Mouse (Mus musculus) thymus, postnatal 0 days (tissue): Measurements from ENCODE around the gene Arl14. TPM values are rescaled to one million over a fixed set of nuclear protein-coding genes. Genes with fewer than 3 reads are reported as not detected.
A peak's percentile ranks its signal among the peaks of the same experiment; 100 is the strongest.

Experiments used
- DNase-seq: peaks from one replicate; pipeline ENCODE4 v3.0.0-alpha.2; 2015; ENCODE audit warnings: low spot score
- polyA plus RNA-seq: library from polyadenylated mRNA; unstranded; fragments of >200 nt; fragmentation: Nextera tagmentation; extraction: Ambion mirVana; gene quantifications from 2 replicates; pipeline ENCODE4 v1.2.1, GENCODE M21; 2015

Gene Arl14
- 0.12 TPM in 1 of 2 replicates, not detected in the other for polyA plus RNA-seq

DNA sequence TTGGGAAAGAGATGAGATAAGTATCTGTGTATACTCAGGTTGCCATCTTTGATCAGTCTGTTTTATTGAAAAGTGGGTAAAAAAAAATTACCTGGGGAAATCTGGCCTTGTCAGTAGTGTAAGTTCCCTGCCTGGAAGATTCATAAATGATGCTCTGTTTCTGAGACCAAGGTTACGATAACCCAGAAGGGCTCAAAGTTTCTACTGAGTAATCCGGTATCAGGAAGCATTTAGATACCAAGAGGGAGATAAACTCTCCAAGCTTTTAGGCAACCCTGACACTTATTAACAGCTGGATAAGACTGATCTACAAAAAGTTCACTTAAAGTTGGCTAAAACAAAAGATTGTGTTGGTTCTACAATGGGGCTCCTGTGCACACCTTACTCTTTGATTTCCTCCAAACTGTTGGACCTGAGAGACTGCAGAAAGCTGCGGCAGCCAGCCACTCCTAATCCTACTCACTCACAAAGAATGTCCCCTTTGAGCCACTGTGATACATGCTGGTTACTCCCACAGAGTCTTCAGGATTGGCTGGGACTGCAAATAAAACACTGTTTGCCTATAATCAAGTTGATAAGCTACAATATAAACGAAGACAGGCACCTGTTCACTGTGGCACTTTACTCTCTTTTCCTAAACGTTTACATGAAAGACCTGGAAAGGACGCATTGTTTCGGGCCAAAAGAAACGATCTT, at the start of gene Arl14:
Gene Arl14 (plus strand): TSS at position 614 of the 696 bp plus-strand sequence.
- DNase-seq = no peak

DNA sequence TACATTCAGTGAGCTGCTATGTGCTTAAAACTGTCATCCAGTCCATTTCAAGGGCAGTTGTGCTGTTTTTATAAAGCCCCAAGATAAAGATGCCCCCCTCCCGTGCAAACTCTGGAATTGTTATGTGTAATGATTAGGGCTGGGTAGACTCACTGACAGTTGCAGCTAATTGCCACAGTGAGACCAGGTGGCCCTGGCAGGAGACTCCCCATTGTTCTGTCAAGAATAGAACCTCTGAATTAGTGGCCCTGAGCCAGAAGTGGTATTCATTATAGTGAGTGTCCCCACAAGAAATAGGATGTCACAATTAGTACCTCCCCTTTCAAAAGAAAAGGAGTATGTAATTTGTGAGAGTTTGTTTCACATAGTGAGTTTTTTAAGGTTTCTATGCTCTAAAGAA, 47.0 kb upstream of the Arl14 start:
- no peak for DNase-seq

DNA sequence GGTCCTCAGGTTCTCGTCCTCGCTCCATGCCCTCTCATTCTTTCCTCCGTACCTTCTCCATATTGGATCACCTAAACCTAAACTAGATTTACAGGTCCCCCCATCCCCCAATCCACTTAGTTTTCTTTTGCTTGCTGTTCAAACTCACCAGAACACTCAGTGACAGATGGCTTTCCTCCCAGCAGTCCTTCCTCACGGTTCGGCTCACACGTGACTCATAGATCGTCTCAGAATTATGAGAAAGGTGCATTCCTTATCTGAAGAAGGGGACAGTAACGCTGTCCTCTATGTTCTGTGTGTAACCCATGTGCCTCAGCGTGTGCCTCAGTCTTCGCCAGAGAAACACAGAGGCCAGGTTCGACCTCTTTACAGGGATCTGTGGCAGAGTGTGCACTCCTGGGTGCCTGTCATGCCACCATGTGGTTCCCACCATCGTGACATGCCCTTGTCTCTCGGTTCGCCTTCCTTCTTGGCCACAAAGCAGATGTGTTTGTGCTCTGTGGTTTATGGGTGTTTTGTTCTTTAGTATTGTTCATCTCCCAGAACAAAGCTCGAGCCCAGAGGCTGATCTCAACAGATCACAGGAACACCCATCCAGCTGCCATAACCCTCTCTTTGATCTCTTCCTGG, 44.9 kb upstream of the Arl14 start:
- DNase-seq = peak; percentile 93

DNA sequence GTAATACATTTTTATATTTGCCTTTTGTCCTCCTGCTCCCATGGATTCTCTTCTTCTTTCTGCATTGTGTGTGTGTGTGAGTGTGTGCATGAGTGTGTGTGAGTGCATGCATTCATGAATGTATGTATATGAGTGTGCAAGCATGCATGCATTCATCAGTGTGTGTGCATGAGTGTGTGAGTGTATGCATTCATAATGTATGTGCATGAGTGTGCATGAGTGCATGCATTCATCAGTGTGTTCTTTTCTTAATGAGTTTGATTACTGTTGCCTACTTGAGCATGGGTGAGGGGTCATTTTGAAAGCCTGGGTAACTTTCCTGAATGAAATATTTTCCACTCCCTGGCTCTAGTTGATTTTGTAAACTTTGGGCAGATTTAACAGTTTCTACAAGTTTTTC, 44.3 kb upstream of the Arl14 start:
- DNase-seq = no peak

DNA sequence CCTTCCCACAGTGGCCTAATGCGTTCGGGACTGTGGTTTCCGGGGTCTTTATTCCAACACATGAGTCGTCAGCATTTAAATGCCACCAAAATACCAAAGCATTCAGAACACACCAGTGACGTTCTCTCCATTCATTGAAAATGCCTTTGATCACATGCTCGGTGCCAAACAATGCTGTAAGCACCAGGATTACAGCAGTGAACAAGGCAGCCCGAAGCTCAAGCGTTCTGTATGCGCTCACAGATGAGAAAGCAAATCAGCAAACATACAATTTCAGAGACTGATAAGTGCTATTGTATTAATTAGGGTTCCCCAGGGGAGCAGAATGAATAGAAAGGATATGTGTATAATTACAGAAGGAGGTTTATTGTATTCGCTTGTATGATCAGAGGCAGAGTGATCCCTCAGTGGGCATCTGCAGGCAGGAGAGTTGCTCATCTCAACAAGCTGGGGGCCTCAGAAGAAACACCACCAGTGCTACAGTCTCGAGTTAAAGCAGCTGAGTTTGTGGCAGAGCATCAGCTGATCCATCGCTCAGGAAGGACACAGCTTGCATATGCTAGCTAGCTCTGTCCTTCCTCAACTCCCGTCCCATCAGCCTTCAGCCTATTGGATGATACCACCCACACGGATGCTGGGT, 43.7 kb upstream of the Arl14 start:
- DNase-seq = peak; percentile 13

DNA sequence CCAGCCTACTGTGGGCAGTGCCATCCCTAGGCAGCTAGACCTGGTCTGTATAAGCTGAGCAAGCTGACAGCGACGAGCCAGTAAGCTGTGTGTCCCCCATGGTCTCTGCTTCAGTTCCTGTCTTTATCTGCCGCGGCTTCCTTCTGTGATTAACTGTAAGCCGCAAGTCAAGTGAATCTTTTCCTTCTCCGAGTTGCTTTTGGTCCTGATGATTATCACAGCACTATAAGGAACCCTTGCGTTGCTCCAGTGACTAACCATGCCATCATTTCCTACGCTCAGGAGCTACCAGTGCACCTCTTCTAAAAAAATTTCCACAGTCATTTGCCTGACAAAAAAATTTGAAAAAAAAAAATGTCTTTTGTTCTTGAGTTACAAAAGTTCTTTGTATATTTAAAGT, 40.7 kb upstream of the Arl14 start:
- DNase-seq = no peak

DNA sequence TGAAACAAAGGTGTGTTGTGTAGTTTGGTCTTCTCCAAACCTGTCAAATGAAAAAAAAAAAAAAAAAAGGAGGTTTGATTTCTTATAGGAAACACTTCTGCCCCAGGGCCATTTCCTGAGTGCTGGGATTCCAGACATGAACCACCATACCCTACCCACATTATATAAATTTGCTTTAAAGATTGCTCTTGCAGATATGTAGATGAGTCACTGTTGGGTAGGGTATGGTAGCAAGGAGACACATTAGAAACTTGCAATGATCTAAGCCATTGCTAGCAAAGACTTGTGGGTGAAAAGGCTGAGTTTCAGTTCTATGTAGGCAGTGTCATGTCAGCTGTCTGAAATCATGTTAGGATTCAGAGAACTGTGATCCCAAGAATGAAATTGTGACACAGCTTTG, 40.0 kb upstream of the Arl14 start:
- DNase-seq = no peak

DNA sequence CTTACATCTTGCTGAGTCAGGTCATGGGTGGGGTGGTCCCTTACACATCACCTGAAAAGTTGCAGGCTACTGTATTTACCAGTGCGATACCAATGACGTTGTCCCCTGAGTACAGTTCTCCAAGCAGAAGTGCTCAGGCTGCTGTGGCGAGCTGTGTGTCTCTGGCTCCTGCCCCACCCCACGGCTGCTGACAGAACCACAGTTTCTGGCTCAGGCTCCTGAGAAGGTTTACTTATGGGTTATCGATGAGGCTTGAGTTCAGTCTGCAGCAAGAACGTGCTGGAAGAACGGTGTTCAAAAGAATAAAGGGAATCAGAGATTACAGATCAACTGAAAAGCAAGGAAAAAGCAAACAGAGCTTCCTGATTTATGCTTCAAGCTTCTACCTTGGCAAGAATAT, 37.0 kb upstream of the Arl14 start:
- DNase-seq = no peak

DNA sequence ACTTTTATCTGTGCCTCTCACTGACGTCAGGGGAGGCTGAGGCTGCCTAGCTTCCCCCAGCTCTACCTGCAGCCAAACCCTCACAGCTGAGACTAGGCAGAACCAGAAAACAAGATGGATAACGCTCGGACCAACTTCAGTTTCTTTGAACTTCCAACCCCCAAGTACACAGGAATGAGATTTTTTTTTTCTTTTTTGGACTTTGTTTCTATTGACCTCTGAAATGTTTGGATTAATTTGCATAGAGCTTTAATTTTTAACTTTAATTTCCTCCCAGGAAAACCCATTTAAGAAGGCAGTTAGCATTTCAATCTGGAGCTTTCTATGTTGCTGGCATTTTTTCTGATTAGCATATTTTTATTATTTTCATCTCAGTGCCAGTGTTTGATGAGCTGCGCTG, 36.2 kb upstream of the Arl14 start:
- DNase-seq = no peak

DNA sequence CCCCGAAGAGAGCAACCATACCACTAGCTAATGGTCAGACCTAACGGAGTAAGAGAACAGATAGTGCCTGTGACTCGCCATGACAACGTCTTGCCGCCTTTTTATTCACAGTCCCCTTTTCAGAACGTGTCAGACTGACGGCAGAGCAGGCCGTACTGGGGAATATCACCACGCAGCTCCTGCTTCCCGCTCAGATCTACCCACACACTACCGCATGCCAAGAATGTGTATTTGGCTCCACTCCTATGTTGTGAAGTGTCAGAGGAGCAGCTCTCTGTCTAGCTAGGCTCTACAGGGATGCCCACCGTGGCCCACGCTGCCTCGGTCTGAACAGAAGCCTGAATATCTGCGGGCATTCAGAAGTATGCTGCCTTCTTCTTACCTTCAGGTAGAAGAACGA, 35.6 kb upstream of the Arl14 start:
- DNase-seq = no peak

DNA sequence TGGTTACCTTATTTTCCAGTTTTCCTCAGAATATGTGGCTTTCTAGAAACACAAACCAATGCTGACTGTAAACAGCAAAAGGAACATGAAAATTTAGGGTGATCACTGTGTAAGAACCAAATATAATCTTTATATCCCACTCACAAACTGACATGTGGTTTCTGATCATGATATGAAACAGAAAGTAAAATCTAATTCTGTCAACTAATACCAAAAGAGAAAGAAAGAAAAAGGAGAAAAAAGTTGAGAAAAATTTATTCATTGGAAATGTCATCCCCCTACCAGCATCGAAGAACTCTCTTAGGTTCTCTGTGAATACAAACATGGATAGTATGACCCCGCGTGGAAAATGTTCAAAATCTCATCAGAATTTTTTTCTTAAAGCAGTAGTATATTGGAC, 29.2 kb upstream of the Arl14 start:
- no peak for DNase-seq

DNA sequence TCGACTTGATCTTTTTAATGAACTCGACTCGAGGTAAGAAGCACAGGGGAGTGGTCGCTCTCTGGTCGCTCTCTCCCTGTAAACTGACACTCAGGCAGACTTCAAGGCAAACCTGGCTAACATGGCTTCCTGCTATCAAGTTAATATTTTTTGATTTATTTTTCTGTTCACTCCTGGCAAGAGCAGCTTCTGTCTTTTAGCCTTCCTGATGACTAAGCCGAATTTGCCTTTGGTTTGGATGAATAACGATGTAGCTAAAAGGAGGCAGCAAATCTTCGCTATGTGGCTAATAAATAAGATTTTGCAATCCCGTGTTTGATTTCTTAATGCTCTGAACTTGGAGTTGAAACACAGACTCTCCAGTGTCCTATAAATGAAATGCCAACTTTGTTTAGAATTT, 27.7 kb upstream of the Arl14 start:
- no peak for DNase-seq

DNA sequence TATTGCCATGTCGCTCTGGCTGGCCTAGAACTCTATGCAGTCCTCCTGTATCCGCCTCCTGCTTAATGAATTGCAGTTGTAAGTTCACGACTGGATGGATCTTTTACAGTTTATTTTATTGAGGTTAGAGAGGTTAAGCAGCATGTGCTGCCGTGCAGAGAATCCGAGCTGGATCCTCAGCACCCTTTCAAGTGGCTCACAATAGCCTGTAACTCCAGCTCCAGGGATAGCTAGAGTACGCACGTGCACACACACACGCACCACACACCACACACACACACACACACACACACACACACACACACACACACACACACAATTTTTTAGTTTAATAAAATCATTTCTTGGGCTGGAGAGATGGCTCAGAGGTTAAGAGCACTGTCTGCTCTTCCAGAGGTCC, 27.0 kb upstream of the Arl14 start:
- DNase-seq = no peak

DNA sequence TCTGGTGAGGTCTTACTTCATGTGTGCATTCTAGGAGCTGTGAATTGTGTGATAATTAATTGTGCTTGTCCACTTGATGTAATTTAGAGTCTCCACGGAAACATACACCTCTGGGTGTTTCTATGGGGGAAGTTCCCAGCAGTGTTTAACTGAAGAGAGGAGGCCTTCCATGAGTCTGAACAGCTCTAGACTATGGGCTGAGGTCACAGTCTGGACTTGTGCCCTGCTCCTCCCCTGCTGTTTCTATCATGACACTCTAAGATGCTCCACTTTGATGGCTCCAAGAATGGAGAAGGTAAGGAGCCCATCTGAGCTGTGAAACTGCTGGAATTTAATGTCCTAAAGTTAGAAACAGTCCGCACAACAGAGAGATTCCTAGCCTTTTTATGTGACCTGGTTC, 24.1 kb upstream of the Arl14 start:
- DNase-seq = no peak

DNA sequence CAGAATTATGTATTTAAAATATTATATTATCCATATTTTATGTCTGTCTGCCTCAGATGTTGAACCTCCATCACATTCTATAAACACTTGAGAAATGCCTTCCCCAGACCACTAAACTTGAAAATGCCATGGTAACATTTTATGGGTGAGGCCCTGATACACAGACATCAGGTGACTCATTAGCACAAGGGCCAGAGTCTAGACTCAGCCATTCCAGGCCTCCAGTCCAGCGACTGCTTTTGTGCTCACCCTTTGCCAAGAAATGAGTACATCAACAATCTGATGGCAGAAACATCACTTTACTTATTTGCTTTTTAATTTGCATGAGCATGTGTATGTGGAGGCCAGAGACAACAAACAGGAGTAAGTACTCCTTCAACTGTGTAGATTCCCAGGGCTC, 22.0 kb upstream of the Arl14 start:
- no peak for DNase-seq

DNA sequence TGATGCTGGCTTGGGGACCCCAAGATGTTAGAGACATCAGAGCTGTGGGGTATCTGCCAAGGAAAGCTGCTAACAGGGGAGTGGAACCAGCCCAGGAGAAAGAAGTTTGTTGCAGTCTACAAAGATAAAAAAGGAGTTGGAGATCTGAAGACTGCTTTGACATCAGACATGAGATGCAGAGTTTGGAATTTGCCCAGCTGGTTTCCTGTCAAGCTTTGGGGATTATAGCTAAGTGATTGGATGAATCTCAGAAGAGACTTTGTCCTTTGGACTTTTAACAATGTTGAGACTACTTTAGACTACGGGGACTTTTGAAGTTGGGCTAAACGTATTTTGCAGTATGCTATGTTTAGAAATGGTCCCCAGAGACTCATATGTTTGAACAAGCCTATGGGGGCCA, 21.0 kb upstream of the Arl14 start:
- no peak for DNase-seq

DNA sequence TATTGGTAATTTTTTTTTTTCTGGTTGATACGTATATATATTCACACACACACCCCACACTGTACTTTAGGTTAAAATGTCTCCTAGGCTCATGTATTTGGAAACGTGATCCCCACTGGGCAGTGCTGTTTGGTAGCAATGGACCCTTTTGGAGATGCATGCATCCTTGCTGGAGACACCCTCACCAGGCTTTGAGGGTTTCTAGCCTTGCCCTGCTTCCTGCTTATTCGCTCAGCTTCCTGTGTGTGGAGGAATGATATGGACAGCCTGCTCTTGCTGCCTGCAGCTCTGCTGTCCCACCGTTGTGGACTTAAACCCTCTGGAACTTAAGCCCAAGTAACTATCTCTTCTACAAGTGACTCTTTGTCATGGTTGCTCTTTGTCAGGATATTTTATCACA, 19.3 kb upstream of the Arl14 start:
- DNase-seq = no peak

DNA sequence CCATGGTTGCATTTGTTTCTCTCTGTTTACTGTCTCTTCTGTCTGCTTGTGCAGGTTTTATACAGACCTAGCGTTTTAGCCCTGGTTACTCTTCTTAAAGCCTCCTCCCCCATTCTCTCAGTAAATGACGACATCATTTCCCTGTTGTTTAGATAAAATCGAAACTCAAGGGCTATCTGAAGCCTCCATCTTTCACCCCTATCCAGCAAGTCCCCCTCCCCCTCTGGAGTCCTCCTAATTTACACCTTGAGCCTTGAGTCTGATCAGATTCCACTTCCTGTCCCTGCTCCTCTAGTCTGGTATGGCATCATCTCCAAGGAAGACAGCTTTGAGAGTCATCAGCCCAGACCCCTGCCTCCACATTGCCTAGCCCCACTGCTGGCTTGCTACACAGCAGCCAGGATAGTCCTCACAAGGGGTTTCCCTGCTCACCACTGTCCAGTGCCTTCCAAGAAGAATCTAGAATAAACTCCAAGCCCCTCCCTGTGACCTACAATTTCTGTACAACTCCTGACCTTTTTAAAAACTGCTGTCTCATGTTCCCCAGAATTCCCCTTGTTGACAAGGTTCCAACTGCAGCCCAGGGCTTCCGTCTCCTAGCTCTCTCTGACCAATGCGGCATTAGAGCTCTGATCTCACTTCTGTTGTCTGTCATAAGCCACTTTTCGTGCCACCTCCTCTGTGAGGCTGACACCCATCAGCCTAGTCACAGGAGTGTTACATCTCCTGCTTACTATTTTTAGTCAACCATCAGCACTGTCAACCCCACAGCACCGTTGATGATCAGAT, 16.8 kb upstream of the Arl14 start:
- peak; percentile 53 for DNase-seq

DNA sequence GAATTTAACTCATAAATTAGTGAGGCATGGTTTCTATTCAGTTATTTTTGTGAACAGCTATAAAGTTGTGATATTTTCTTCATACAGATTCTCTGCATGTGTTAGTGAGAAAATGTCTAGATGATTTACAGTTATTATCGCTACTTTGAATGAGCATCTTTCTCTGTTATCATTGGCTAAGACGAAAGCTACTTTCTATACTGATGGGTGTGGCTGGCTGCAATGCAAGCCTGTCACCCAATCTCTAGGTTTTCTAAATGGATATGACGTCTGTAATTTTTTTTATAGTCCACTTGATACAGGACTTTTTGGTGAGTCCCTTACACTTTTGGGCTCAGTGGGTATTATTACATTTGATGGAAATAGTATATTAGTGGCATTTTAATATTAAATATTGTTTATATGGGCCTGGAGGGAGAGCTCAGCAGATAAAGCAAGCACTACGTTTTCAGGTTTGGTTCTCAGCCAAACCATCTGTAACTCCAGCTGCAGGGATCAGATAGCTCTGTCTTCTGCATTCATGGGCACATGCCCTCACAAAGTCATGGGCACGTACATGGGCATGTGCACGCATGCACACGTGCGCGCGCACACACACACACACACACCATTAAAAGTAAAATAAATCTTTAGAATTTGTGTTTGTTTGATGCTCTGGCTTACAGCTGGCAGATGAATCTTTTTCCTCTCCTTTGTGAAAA, 15.9 kb upstream of the Arl14 start:
- no peak for DNase-seq

DNA sequence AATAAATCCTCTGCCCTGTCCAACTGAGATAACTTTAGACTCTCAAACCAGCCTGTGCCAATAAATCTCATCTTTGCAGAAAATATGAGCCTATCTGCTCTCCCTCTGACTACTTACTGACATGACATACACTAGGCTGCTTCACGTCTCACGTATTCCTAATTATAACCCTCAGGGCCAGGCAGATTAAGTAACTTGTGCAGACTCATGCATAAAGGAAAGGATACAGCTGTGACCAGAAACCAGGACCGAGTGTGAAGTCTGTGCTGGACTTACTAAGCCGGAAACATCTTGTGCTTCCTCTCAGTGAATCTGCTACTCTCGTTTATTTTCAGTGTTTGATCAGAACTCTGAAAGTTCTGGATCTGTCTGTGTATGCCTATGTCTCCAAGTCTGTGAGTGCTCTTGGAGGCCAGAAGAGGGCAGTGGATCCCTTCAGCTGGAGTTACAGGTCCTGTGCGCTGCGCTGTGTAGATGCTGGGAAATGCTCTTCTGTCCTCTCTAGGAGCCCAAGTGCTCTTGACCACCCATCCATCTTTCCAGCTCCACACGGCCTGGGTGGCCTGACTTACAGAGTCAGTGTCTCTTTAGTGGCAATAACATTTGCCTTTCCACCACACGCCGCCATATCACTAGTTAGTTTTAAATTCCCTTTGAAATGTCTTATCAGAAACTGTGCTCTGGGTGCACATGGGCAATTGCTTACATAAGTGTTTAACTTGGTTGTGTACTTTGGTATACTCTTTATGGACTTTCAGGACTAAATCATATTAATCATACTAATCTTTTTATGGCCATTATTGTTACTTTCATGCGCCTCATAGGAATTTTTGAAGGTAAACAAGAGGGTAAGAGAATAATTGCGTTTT, 13.5 kb upstream of the Arl14 start:
- peak; percentile 49 for DNase-seq
